Mouse (Mus musculus) right cerebral cortex, adult 18-20 months (tissue): ENCODE data around the gene Cabp4.
"Not testable (repeated sequence)": the region's sequence is repeated elsewhere in the genome, so short reads cannot be mapped to it uniquely, and the experiment has no call there.

ENCODE experiments used
- DNase-seq: peaks from one replicate; pipeline ENCODE4 v3.0.0; 2022; ENCODE audit warnings: mixed read lengths

Gene Cabp4

GRCm38 (mm10) chr19:4146366-4147021 is 2.7 kb upstream of the Cabp4 start:
- DNase-seq: no peak

GRCm38 (mm10) chr19:4145936-4146335 is 2.1 kb upstream of the Cabp4 start:
- no peak for DNase-seq

- DNase-seq: no peak
These were observed 991 bp upstream of the Cabp4 start for GRCm38 (mm10) chr19:4144550-4145498.

GRCm38 (mm10) chr19:4142416-4143173 is 1.2 kb downstream of the Cabp4 start:
- no peak for DNase-seq

- no peak for DNase-seq
These were observed 3.7 kb downstream of the Cabp4 start for GRCm38 (mm10) chr19:4140147-4140546.

GRCm38 (mm10) chr19:4139446-4139845 is 4.4 kb downstream of the Cabp4 start, which contains the start of gene Gpr152:
Gene Gpr152, plus strand, starts transcription at chr19:4139787.
- no peak for DNase-seq

- no peak for DNase-seq
These were observed 5.9 kb downstream of the Cabp4 start for GRCm38 (mm10) chr19:4137913-4138312.

GRCm38 (mm10) chr19:4136463-4136862 is 7.4 kb downstream of the Cabp4 start:
- DNase-seq: no peak

GRCm38 (mm10) chr19:4135963-4136345 is 7.9 kb downstream of the Cabp4 start:
- DNase-seq: not testable (repeated sequence)

GRCm38 (mm10) chr19:4135229-4135962 is 8.4 kb downstream of the Cabp4 start:
- not testable (repeated sequence) for DNase-seq

- DNase-seq: no peak
These were observed 9.5 kb downstream of the Cabp4 start for GRCm38 (mm10) chr19:4134354-4134753.

GRCm38 (mm10) chr19:4131768-4132167 is 12.1 kb downstream of the Cabp4 start:
- no peak for DNase-seq

- DNase-seq: no peak
These were observed 12.8 kb downstream of the Cabp4 start for GRCm38 (mm10) chr19:4131075-4131474.

GRCm38 (mm10) chr19:4130106-4130505 is 13.7 kb downstream of the Cabp4 start:
- DNase-seq: no peak

- DNase-seq: no peak
These were observed 14.4 kb downstream of the Cabp4 start for GRCm38 (mm10) chr19:4129462-4129861.

GRCm38 (mm10) chr19:4126759-4127495 is 16.9 kb downstream of the Cabp4 start:
- peak; percentile 36 for DNase-seq

GRCm38 (mm10) chr19:4125741-4126696 is 17.8 kb downstream of the Cabp4 start, which contains the start of gene Aip:
Gene Aip, minus strand, starts transcription at chr19:4125858.
- peak; percentile 99 for DNase-seq

- not testable (repeated sequence) for DNase-seq
These were observed 18.6 kb downstream of the Cabp4 start for GRCm38 (mm10) chr19:4125268-4125667.

GRCm38 (mm10) chr19:4124432-4124831 is 19.4 kb downstream of the Cabp4 start:
- DNase-seq: no peak
